Mouse (Mus musculus) thymus, adult 2 months (tissue): ENCODE measurements around the gene Ltbp1.

Experiments
- CTCF ChIP-seq: fragments of 200-500 bp; IDR thresholded peaks from 2 replicates; pipeline ENCODE4 v1.5.1; 2012; ENCODE audit warnings: mild to moderate bottlenecking, control low read depth, low read length, moderate library complexity, borderline replicate concordance; ENCODE audit not compliant: control insufficient read depth, poor library complexity, insufficient read depth; ENCODE audit errors: extremely low read depth
- POLR2A ChIP-seq: fragments of 200-500 bp; IDR thresholded peaks from 2 replicates; pipeline ENCODE4 v1.6.1; 2012; ENCODE audit warnings: mild to moderate bottlenecking, low read length, control low read depth, moderate library complexity; ENCODE audit not compliant: control insufficient read depth, poor library complexity, insufficient read depth; ENCODE audit errors: extremely low read depth

DNA sequence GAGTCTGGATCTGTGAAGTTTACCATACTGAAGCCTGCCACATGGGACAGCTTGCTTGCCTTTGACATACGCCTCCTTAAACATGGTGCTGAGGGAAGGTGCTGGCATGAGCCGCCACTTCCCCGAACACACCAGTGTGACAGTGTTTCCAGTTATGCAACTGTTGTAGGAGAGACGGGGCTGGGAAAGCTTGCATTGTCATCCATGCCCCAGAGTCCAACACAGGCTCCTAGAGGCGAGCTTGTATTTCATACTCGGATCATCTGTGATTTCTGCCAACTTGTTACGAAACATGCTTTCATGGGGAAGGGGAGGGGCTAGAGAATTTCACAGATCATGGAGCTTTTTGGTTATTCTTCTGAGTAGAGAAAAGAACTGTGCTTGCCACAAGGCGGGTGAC is 343.7 kb downstream of the Ltbp1 start:
- TF ChIP-seq CTCF, result no peak
- no peak for TF ChIP-seq POLR2A
